8 mouse cellular contexts compared by ENCODE assay signal in the genomic region with DNA sequence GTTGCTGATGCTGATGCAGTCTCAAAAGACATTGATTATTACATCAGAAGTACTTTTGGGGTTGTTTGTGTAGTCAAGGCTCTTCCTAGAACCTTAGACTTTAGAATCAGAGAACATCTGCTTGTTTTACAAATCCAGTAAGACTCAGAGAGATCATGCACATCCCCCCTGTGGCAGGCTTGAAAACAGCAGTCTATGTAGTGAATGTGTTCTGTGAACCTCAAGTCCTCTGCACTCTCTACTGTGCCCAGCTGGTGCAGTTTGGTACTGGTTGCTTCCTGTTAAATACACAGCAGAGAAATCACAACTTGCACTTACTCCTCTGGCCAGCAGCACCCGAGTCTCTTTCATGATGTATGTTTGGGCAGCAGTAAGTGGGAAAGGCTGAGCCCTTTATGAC. TPM values are rescaled to one million over a fixed set of nuclear protein-coding genes. Genes with fewer than 3 reads are reported as not detected.
DNase-seq lines count a peak whose midpoint lies in the region; ATAC-seq lines count a peak whose summit lies in the region.

No protein-coding gene starts in this region.

- no peak overlapping the region for H3K27ac ChIP-seq in forebrain, embryonic 16.5 days (ENCODE audit: low read length)
- H3K27ac ChIP-seq in forebrain, embryonic 13.5 days: no peak overlapping the region
- H3K27ac ChIP-seq in intestine, embryonic 15.5 days: no peak overlapping the region
- no peak overlapping the region for H3K27ac ChIP-seq in neural tube, embryonic 14.5 days (ENCODE audit: low read depth, low read length)

- H3K27me3 ChIP-seq in forebrain, embryonic 16.5 days (replicated peaks; ENCODE audit: control insufficient read depth, insufficient read depth, low read length): no peaks in the 10 kb centered on the region
- H3K27me3 ChIP-seq in forebrain, embryonic 13.5 days: no peaks in the 10 kb centered on the region
- no peaks in the 10 kb centered on the region for H3K27me3 ChIP-seq in intestine, embryonic 15.5 days (replicated peaks)
- no peaks in the 10 kb centered on the region for H3K27me3 ChIP-seq in neural tube, embryonic 14.5 days (ENCODE audit: control insufficient read depth, insufficient read depth, low read length)

- H3K4me3 ChIP-seq in forebrain, embryonic 16.5 days (replicated peaks; ENCODE audit: low read length): no peak overlapping the region
- no peak overlapping the region for H3K4me3 ChIP-seq in forebrain, embryonic 13.5 days
- no peak overlapping the region for H3K4me3 ChIP-seq in intestine, embryonic 15.5 days (replicated peaks)
- H3K4me3 ChIP-seq in neural tube, embryonic 14.5 days (ENCODE audit: low read depth, low read length): no peak overlapping the region

- intact Hi-C loops in left cerebral cortex, postnatal 36 days (cut with DNase I): no loop called here

- DNase-seq in CD8-positive naive resting alpha-beta T cell, adult 2 months (ENCODE audit: low read depth in 2 of 2, low spot score in 2 of 2): peak; percentile 77 to 87
- DNase-seq in c-Kit-positive CD71-positive TER-119-positive erythroid progenitor cells, embryonic 14.5 days (ENCODE audit: low spot score): peak; percentile 28
- DNase-seq in left cerebral cortex, postnatal 36 days (ENCODE audit: low spot score in 2 of 2): peak; percentile 53 to 54
- peak; percentile 71 to 80 for DNase-seq in thymus, postnatal 10 days (ENCODE audit: low spot score in 2 of 2)

- peak; percentile 69; the same call in 1 of the 2 replicates for ATAC-seq in forebrain, embryonic 16.5 days
- no peak for ATAC-seq in forebrain, embryonic 13.5 days
- ATAC-seq in intestine, embryonic 15.5 days: peak; percentile 71
- ATAC-seq in neural tube, embryonic 14.5 days (ENCODE audit: low read depth): peak; percentile 78; the same call in 1 of the 2 replicates

- no peaks in the 10 kb centered on the region for H3K4me1 ChIP-seq in forebrain, embryonic 16.5 days (replicated peaks; ENCODE audit: control insufficient read depth, insufficient read depth, low read length)
- no peaks in the 10 kb centered on the region for H3K4me1 ChIP-seq in forebrain, embryonic 13.5 days
- H3K4me1 ChIP-seq in intestine, embryonic 15.5 days (replicated peaks): no peaks in the 10 kb centered on the region
- H3K4me1 ChIP-seq in neural tube, embryonic 14.5 days (ENCODE audit: control insufficient read depth, insufficient read depth, low read length): no peaks in the 10 kb centered on the region

- no peak overlapping the region for H3K4me2 ChIP-seq in forebrain, embryonic 16.5 days (ENCODE audit: low read length)
- no peak overlapping the region for H3K4me2 ChIP-seq in forebrain, embryonic 13.5 days
- no peak overlapping the region for H3K4me2 ChIP-seq in intestine, embryonic 15.5 days (replicated peaks)
- H3K4me2 ChIP-seq in neural tube, embryonic 14.5 days (ENCODE audit: low read depth, low read length): no peak overlapping the region

- H3K36me3 ChIP-seq in forebrain, embryonic 16.5 days (ENCODE audit: control insufficient read depth, insufficient read depth): no peaks in the 10 kb centered on the region
- no peaks in the 10 kb centered on the region for H3K36me3 ChIP-seq in forebrain, embryonic 13.5 days (ENCODE audit: poor library complexity, severe bottlenecking)
- no peaks in the 10 kb centered on the region for H3K36me3 ChIP-seq in intestine, embryonic 15.5 days
- no peaks in the 10 kb centered on the region for H3K36me3 ChIP-seq in neural tube, embryonic 14.5 days (ENCODE audit: control insufficient read depth, insufficient read depth, low read length)

- no peak overlapping the region for H3K9ac ChIP-seq in forebrain, embryonic 16.5 days (replicated peaks; ENCODE audit: low read depth, low read length)
- H3K9ac ChIP-seq in forebrain, embryonic 13.5 days: no peak overlapping the region
- no peak overlapping the region for H3K9ac ChIP-seq in intestine, embryonic 15.5 days
- no peak overlapping the region for H3K9ac ChIP-seq in neural tube, embryonic 14.5 days (replicated peaks; ENCODE audit: low read depth, low read length)

- no peaks in the 10 kb centered on the region for H3K9me3 ChIP-seq in forebrain, embryonic 16.5 days (ENCODE audit: control insufficient read depth, low read length)
- H3K9me3 ChIP-seq in forebrain, embryonic 13.5 days (replicated peaks): no peaks in the 10 kb centered on the region
- H3K9me3 ChIP-seq in intestine, embryonic 15.5 days: no peaks in the 10 kb centered on the region
- no peaks in the 10 kb centered on the region for H3K9me3 ChIP-seq in neural tube, embryonic 14.5 days (ENCODE audit: control insufficient read depth, low read length)

- 36% methylated on average over 1 of the region's 1 CpGs for WGBS in forebrain, embryonic 16.5 days
- 44% methylated on average over 1 of the region's 1 CpGs for WGBS in forebrain, embryonic 13.5 days
- 29% methylated on average over 1 of the region's 1 CpGs for WGBS in intestine, embryonic 15.5 days
- 25% methylated on average over 1 of the region's 1 CpGs for WGBS in neural tube, embryonic 14.5 days

RNA-seq across cellular contexts. Expression of a gene that starts 11.6 kb away (rescaled TPM):
- 34.0 and 36.8 TPM in 2 replicates for polyA plus RNA-seq in forebrain, embryonic 16.5 days (2015; fragmentation: Nextera tagmentation; extraction: Ambion mirVana)
- 29.8 and 32.3 TPM in 2 replicates for polyA plus RNA-seq in forebrain, embryonic 13.5 days (2015; fragmentation: Nextera tagmentation; extraction: Ambion mirVana)
- 24.7 and 25.0 TPM in 2 replicates for polyA plus RNA-seq in intestine, embryonic 15.5 days (2015; fragmentation: Nextera tagmentation; extraction: Ambion mirVana)
- 100 to 1,000 TPM; 120 TPM for total RNA-seq in left cerebral cortex, postnatal 36 days (2021)
- 63.4 and 72.6 TPM in 2 replicates for polyA plus RNA-seq in neural tube, embryonic 14.5 days (2014; fragmentation: Nextera tagmentation; extraction: Ambion mirVana)

Comparison
In these comparisons a context has a peak if more than half of its experiments do, and no peak if none do; other contexts are left out.
1. DNase-seq: peak in every context shown above with its lines; median percentile 82 in CD8-positive naive resting alpha-beta T cell, adult 2 months; 76 in thymus, postnatal 10 days; 54 in left cerebral cortex, postnatal 36 days; 28 in c-Kit-positive CD71-positive TER-119-positive erythroid progenitor cells, embryonic 14.5 days.